Mouse (Mus musculus): Measurements from ENCODE around the gene Tmem63c.

The Tmem63c gene

DNA sequence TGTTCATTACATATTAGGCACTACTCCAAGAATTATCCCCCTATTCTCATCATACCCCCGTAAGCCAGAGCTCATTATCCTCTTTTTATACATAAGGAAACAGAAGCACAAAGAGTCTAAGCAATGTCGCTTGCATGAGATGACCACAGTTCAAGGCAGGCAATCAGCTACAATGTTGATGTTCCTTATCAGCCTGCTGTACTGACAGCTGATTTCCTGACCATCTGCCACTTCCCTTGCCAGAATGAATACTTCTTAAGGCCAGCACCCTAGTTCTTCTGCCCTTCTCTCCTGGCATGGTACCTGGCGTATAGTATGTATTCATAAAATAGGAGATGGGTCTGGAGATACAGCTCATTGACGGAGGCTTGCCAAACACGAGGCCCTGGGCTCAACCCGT, 111.1 kb downstream of the Tmem63c start:
- no peak overlapping the region for H3K4me3 ChIP-seq (replicated peaks; ENCODE audit: low read length)
- peaks cover 34% of the 10 kb centered on the region for H3K36me3 ChIP-seq (ENCODE audit: insufficient read depth, low read length)
- no peaks in the 10 kb centered on the region for H3K27me3 ChIP-seq (ENCODE audit: insufficient read depth, low read length)
- H3K9me3 ChIP-seq (ENCODE audit: low read length): no peaks in the 10 kb centered on the region
- H3K4me1 ChIP-seq (replicated peaks; ENCODE audit: low read depth, low read length): no peaks in the 10 kb centered on the region
- no peak for TF ChIP-seq CTCF (conservative IDR thresholded peaks at IDR 0.05; ENCODE audit: low read length)

DNA sequence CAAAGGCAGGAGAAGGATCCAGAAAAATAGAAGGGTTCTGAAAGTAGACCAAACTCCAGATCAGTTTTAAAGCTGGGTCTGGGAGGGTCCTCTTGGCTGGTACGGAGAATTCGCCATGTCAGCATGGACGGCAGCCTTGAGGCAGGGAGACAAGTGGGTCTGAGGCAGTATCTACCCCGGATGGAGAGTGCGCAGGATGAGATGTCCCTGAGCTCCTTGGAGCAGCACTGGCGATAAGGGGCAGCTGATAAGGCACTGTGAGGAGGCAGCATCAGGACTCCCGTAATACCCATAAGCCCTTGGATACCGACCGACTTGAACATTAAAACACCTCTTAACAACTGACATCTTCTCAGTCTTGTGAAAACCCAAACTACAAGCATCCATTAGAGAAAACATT, 111.6 kb downstream of the Tmem63c start:
- no peak for TF ChIP-seq CTCF (conservative IDR thresholded peaks at IDR 0.05; ENCODE audit: low read length)
- TF ChIP-seq POU5F1 (IDR thresholded peaks at IDR 0.05; ENCODE audit: borderline replicate concordance, low read length): no peak
- no peak for TF ChIP-seq NANOG (IDR thresholded peaks at IDR 0.05; ENCODE audit: borderline replicate concordance, low read length)
- Histone ChIP-seq H3K27me3 (ENCODE audit: insufficient read depth, low read length) (no peaks in the 10 kb centered on the region), H3K4me1 (replicated peaks; ENCODE audit: low read depth, low read length) (peaks cover 4% of the 10 kb centered on the region; the same call in 1 of the 2 replicates)

DNA sequence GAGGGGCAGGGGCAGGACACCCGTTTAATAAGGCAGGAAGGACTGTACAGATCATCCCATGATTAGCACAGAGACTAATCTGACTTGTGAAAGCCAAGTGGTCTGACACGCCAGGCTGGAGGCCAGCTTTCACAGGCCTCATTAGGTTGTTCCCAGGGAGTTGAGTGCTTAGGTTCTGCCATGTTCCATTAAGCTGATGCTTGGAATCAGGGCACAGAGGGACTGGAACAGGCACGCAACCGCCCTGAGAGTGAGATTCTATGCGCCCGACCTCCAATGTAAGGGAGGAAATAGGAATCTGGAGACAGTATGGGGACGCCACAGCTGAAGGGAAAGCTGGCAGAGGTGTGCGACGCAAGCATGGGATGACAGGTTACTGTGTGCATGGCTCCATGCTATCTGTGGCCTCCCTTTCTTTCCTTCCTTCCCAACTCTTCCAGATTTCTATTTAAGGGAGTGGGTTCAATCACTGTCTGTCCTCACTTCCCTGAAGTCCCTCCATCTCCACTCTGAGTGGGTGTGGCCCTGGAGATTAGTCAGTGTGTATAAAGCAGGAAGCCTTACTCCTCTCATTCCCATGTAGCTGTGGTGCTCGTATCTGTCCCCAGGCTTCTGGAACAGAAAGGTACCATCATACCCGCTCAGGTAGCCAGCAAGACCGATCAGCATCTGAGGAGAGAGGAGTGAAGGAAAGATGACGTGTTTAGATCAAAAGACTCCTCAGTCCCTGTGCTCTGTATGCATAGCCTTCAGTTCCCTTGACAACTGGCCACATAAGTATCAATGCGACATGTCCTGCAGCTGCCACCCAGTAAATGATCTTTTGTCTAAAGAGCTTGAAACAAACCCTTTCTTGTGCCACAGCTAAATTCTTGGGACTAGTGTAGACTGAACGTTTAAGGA, 116.5 kb downstream of the Tmem63c start:
- Histone ChIP-seq H3K36me3 (ENCODE audit: insufficient read depth, low read length) (peaks cover 17% of the 10 kb centered on the region), H3K4me3 (replicated peaks; ENCODE audit: low read length) (no peak overlapping the region), H3K4me1 (replicated peaks; ENCODE audit: low read depth, low read length) (peaks cover 12% of the 10 kb centered on the region), H3K27me3 (ENCODE audit: insufficient read depth, low read length) (no peaks in the 10 kb centered on the region), H3K9me3 (ENCODE audit: low read length) (no peaks in the 10 kb centered on the region)
- TF ChIP-seq CTCF (conservative IDR thresholded peaks at IDR 0.05; ENCODE audit: low read length) (no peak), NANOG (IDR thresholded peaks at IDR 0.05; ENCODE audit: borderline replicate concordance, low read length) (no peak), POU5F1 (IDR thresholded peaks at IDR 0.05; ENCODE audit: borderline replicate concordance, low read length) (no peak)

More for the DNA sequence above, 111.6 kb downstream of the Tmem63c start:
- no peak overlapping the region for H3K4me3 ChIP-seq (replicated peaks; ENCODE audit: low read length)
- no peaks in the 10 kb centered on the region for H3K9me3 ChIP-seq (ENCODE audit: low read length)
- H3K36me3 ChIP-seq (ENCODE audit: insufficient read depth, low read length): peaks cover 34% of the 10 kb centered on the region

DNA sequence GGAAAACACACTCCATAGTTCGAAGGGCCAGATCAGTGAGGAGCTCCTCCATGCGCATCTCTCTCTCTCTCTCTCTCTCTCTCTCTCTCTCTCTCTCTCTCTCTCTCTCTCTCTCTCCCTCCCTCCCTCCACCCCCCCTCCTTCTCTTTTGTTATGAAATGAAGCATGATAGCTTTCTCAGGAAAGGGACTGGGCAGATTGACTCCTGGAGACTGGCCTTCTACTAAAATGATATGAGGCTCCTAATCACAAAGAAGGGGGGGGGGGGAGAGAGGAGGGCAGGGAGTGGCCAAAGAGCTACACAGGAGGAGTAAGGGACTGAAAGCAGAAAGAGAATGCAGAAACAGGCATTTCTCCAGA, 117.2 kb downstream of the Tmem63c start:
- peaks cover 12% of the 10 kb centered on the region for H3K4me1 ChIP-seq (replicated peaks; ENCODE audit: low read depth, low read length)
- no peak overlapping the region for H3K4me3 ChIP-seq (replicated peaks; ENCODE audit: low read length)
- H3K27me3 ChIP-seq (ENCODE audit: insufficient read depth, low read length): no peaks in the 10 kb centered on the region
- TF ChIP-seq NANOG (IDR thresholded peaks at IDR 0.05; ENCODE audit: borderline replicate concordance, low read length) (no peak), POU5F1 (IDR thresholded peaks at IDR 0.05; ENCODE audit: borderline replicate concordance, low read length) (no peak), CTCF (conservative IDR thresholded peaks at IDR 0.05; ENCODE audit: low read length) (no peak)
- H3K36me3 ChIP-seq (ENCODE audit: insufficient read depth, low read length): peaks cover 14% of the 10 kb centered on the region; the same call in 1 of the 2 replicates
- no peaks in the 10 kb centered on the region for H3K9me3 ChIP-seq (ENCODE audit: low read length)

DNA sequence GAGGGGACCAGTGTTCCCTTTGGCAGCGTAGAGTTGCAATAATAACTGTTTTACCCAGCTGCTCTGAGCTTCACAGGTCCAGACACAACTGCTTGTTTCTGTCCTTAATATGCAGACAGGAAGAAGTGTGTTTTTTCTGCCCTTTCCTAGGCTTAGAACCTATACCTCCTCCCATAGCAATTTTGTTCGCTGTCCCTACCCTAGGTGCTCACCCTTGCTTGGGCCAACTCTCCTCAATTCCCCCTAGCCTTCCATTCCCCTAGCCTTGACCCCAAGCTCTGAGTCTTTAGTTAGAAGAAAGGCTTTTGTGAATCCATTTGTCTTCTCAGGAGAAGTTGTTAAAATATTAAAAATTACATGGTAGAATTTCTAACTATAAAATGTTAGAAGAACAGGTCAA, 117.6 kb downstream of the Tmem63c start:
- TF ChIP-seq NANOG (IDR thresholded peaks at IDR 0.05; ENCODE audit: borderline replicate concordance, low read length) (no peak), POU5F1 (IDR thresholded peaks at IDR 0.05; ENCODE audit: borderline replicate concordance, low read length) (no peak)
- peaks cover 14% of the 10 kb centered on the region; the same call in 1 of the 2 replicates for H3K36me3 ChIP-seq (ENCODE audit: insufficient read depth, low read length)
- H3K9me3 ChIP-seq (ENCODE audit: low read length): no peaks in the 10 kb centered on the region
- no peaks in the 10 kb centered on the region for H3K27me3 ChIP-seq (ENCODE audit: insufficient read depth, low read length)
- H3K4me1 ChIP-seq (replicated peaks; ENCODE audit: low read depth, low read length): peaks cover 12% of the 10 kb centered on the region
- no peak overlapping the region for H3K4me3 ChIP-seq (replicated peaks; ENCODE audit: low read length)

Measured in E14TG2a.4 (cell line).